Mouse (Mus musculus) ES-E14 (cell line): ENCODE measurements around the gene Htr6. TPM values are rescaled to one million over a fixed set of nuclear protein-coding genes. Genes with fewer than 3 reads are reported as not detected.

Experiments
- DNase-seq: peaks from one replicate; pipeline ENCODE4 v3.0.0-alpha.2; 2013; ENCODE audit warnings: low read depth, low spot score
- H3K27ac ChIP-seq: 2 replicates; pipeline ENCODE4 v1.5.1; 2012; ENCODE audit warnings: low read depth, mild to moderate bottlenecking, low read length, moderate library complexity, mixed read lengths; ENCODE audit not compliant: poor library complexity, insufficient read depth, severe bottlenecking
- H3K36me3 ChIP-seq: 2 replicates; pipeline ENCODE4 v1.6.1; 2012; ENCODE audit warnings: mild to moderate bottlenecking, low read length, moderate library complexity, mixed read lengths; ENCODE audit not compliant: control insufficient read depth, poor library complexity, insufficient read depth, severe bottlenecking
- H3K4me1 ChIP-seq, 2 experiments: fragments of 150-350 bp in 1 of 2; sonication (generic) in 1 of 2; 2 replicates each; pipeline ENCODE4 v1.6.1; 2012; ENCODE audit warnings: low read length in 2 of 2, mild to moderate bottlenecking in 1 of 2, mixed read lengths in 1 of 2; ENCODE audit not compliant: control insufficient read depth in 2 of 2, insufficient read depth in 2 of 2, poor library complexity in 1 of 2
- H3K4me3 ChIP-seq, 2 experiments: fragments of 150-350 bp in 1 of 2; sonication (generic) in 1 of 2; 2 replicates each; pipeline ENCODE4 v1.5.1; 2012; ENCODE audit warnings: low read length in 2 of 2, low read depth in 1 of 2, mild to moderate bottlenecking in 1 of 2, mixed read lengths in 1 of 2; ENCODE audit not compliant: insufficient read depth in 1 of 2, poor library complexity in 1 of 2, severe bottlenecking in 1 of 2
- H3K9ac ChIP-seq: 2 replicates; pipeline ENCODE4 v1.6.1; 2012; ENCODE audit warnings: low read depth, mild to moderate bottlenecking, low read length, mixed read lengths; ENCODE audit not compliant: poor library complexity, insufficient read depth, severe bottlenecking
- H3K9me3 ChIP-seq: fragments of 150-350 bp; sonication (generic); 2 replicates; pipeline ENCODE4 v1.6.1; 2012; ENCODE audit warnings: low read depth, mild to moderate bottlenecking, low read length; ENCODE audit not compliant: control insufficient read depth, insufficient read depth
- CHD2 ChIP-seq: IDR thresholded peaks from 2 replicates; pipeline ENCODE4 v1.6.1; 2014; ENCODE audit warnings: mild to moderate bottlenecking, low read depth, low read length, inconsistent platforms
- HCFC1 ChIP-seq: IDR thresholded peaks from 2 replicates; pipeline ENCODE4 v1.6.1; 2012; ENCODE audit warnings: low read length, inconsistent platforms, borderline replicate concordance; ENCODE audit not compliant: insufficient read depth
- MAFK ChIP-seq: IDR thresholded peaks from 2 replicates; pipeline ENCODE4 v1.6.1; 2014; ENCODE audit warnings: mild to moderate bottlenecking, low read depth, low read length, inconsistent platforms; ENCODE audit not compliant: insufficient read depth
- ZC3H11A ChIP-seq: IDR thresholded peaks from 2 replicates; pipeline ENCODE4 v1.6.1; 2012; ENCODE audit warnings: low read depth, mild to moderate bottlenecking, inconsistent platforms, low read length, borderline replicate concordance
- ZNF384 ChIP-seq: IDR thresholded peaks from 2 replicates; pipeline ENCODE4 v1.6.1; 2012; ENCODE audit warnings: low read depth, low read length, inconsistent platforms
- in situ Hi-C, 2 experiments: fragments of 600-800 bp; cut with MboI; formaldehyde crosslinking; loops; one replicate each; pipeline ENCODE4 v1.15.1; 2025; ENCODE audit warnings: low sequenced_read_pairs in 2 of 2, inconsistent platforms in 1 of 2; ENCODE audit not compliant: unreplicated experiment in 2 of 2
- total RNA-seq: library from RNA; depleted of rRNA; stranded (reverse); fragments of 300-350 nt; gene quantifications from 2 replicates; pipeline ENCODE4 v1.2.3, GENCODE M21; 2012

Htr6 gene
- total RNA-seq, 1 experiment: 0.13 TPM

DNA sequence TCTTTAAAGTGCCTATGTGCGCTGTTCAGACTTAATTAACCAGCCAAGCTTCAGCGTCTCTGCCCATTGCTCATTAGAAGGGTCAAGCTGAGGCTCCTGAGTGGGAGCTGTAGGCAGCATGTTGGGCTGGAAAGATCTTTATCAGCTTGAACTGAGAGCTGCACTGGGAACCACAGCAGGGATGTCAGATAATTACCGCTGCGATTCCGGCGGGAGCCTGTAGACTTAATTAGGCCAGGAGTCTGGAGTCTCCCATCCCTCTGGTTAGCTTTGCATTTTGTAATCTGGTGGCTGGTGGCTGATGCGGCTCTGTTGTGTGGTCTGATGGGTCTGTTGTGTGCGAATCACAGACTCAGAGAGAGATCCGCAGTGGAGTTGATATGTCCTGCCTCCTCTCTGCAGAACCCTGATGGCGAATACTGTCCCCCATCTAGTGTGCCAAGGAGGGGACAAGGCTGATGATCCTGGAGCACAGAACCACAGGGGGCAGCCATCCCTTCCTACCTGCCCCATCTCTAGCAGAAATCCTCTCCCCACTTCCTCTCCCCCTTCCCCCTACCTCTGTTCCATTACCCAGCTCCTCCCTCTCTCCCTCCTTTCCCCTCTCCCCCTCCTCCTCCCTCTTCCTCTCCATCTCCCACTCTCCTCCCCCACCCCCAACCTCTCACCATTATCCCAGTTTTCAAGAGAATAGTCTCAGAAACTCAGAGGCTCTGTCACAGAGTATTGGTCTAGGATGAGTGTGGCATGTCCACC lies 35.1 kb downstream of the Htr6 start:
- H3K9me3 ChIP-seq: no peaks in the 10 kb centered on the region
- H3K4me1 ChIP-seq: peaks cover 0 to 2% of the 10 kb centered on the region in 2 experiments; a peak in 1 of 4 replicates
- H3K9ac ChIP-seq: no peak overlapping the region
- no peak overlapping the region for H3K27ac ChIP-seq
- H3K4me3 ChIP-seq: no peak overlapping the region
- TF ChIP-seq ZNF384: no peak
- no peak for TF ChIP-seq ZC3H11A
- no peak for TF ChIP-seq HCFC1
- TF ChIP-seq CHD2: no peak
- no peak for TF ChIP-seq MAFK
- no peak for DNase-seq
- in situ Hi-C loops: no loop called here
- no peaks in the 10 kb centered on the region; the same call in 1 of the 2 replicates for H3K36me3 ChIP-seq

DNA sequence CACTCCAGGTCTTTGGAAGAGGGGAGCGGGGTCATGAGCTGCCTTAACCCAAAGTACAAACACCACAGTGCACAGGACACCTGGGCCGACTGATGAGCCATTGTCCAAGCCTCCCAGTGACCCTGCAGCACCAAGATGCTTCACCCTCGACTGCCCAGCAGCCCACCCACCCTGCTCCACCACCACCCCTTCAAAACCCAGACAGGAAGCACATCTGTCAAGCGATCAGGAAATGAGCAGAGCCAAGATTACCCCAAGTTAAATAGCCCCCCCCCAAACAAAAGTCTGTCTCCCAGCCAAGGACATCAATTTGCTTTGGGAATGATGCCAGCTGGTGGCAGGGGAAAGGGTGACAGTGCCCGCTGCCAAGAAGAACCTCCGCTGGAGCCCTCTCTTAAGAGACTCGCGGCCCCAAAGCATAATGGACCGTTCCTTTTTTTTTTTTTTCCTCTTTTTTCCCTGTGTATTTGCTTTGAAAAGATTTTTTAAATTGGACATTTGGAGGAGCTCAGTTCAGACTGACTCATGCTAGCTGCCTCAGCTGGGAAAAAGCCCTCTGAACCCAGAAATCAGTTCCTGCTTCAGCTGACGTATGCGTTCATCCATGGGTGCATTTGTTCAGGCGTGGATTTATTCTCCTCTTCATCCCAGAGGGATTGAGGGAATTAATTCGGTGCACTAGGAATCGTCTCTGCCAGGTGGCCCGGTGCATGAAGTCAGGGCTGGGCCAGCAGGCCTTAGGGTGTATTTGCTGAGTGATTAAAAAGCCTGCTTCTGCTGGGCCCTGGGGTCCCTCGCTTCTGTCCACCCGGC lies 37.4 kb downstream of the Htr6 start:
- Histone ChIP-seq H3K27ac (no peak overlapping the region), H3K36me3 (peaks cover 2% of the 10 kb centered on the region; the same call in 1 of the 2 replicates), H3K4me1 (peaks cover 0 to 2% of the 10 kb centered on the region in 2 experiments; a peak in 1 of 4 replicates), H3K9ac (no peak overlapping the region), H3K9me3 (no peaks in the 10 kb centered on the region), H3K4me3 (no peak overlapping the region)
- DNase-seq: no peak
- in situ Hi-C loops: no loop called here
- TF ChIP-seq CHD2: no peak

- TF ChIP-seq ZC3H11A (no peak), HCFC1 (no peak), ZNF384 (no peak), MAFK (no peak), CHD2 (no peak)
- H3K36me3 ChIP-seq: peaks cover 2% of the 10 kb centered on the region; the same call in 1 of the 2 replicates
- no peak overlapping the region for H3K4me3 ChIP-seq
- no peaks in the 10 kb centered on the region for H3K9me3 ChIP-seq
- DNase-seq: no peak
- H3K4me1 ChIP-seq: peaks cover 0 to 7% of the 10 kb centered on the region in 2 experiments; a peak in 1 of 4 replicates
- no peak overlapping the region for H3K27ac ChIP-seq
- in situ Hi-C loops: no loop called here
- no peak overlapping the region for H3K9ac ChIP-seq
Measured at GRCm38 (mm10) chr4:139035799-139036198, 39.6 kb downstream of the Htr6 start.

- in situ Hi-C loops: no loop called here
- Histone ChIP-seq H3K27ac (no peak overlapping the region), H3K4me3 (no peak overlapping the region), H3K9me3 (no peaks in the 10 kb centered on the region), H3K9ac (no peak overlapping the region), H3K4me1 (peaks cover 0 to 7% of the 10 kb centered on the region in 2 experiments; a peak in 1 of 4 replicates), H3K36me3 (peaks cover 4% of the 10 kb centered on the region; the same call in 1 of the 2 replicates)
- DNase-seq: no peak
- TF ChIP-seq ZC3H11A: no peak
- TF ChIP-seq ZNF384: no peak
- TF ChIP-seq CHD2: no peak
- TF ChIP-seq MAFK: no peak
- TF ChIP-seq HCFC1: no peak
Measured at GRCm38 (mm10) chr4:139034942-139035341, 40.4 kb downstream of the Htr6 start.
